14 mouse cellular contexts compared by ENCODE assay signal in the genomic region with DNA sequence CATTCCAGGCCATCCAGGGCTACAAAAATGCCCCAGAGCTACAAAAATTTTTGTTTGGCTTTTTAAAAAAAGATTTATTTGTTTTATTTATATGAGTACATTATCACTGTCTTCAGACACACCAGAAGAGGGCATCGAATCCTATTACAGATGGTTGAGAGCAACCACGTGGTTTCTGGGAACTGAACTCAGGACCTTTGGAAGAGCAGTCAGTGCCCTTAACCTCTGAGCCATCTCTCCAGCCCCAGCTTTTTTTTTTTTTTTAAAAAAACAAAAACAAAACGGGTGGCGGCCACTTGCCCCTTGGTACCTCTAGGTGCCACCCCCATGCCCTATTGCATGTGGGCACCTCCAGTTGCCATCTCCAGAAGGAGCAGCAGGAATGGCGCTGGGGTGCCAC.
"Had no signal": no experiment of that assay in that cellular context is flagged by ENCODE, and none has a peak within 500 bp of the region (broad histone marks: within the 10 kb centered on the region; RNA-seq: fewer than 3 reads in every experiment).

No protein-coding gene starts in this region.

- H3K27me3 ChIP-seq: limb, embryonic 12.5 days; limb, embryonic 15.5 days; lung, embryonic 15.5 days had no signal

- H3K9me3 ChIP-seq: limb, embryonic 12.5 days; limb, embryonic 15.5 days; lung, embryonic 15.5 days had no signal

- H3K9ac ChIP-seq: limb, embryonic 12.5 days; limb, embryonic 15.5 days had no signal

- H3K4me3 ChIP-seq: limb, embryonic 12.5 days; limb, embryonic 15.5 days; lung, embryonic 15.5 days had no signal

- DNase-seq: kidney, adult 9 months; kidney, postnatal 36 days; left cerebral cortex, postnatal 4 days; lung, adult 18-20 months; lung, postnatal 10 days; lung, postnatal 36 days; midbrain, embryonic 14.5 days; thymus, adult 18-20 months; thymus, postnatal 14 days had no signal

- H3K4me2 ChIP-seq: limb, embryonic 12.5 days; limb, embryonic 15.5 days; midbrain, embryonic 11.5 days had no signal

- H3K4me1 ChIP-seq: limb, embryonic 12.5 days had no signal

- ATAC-seq: intestine, postnatal 0 days had no signal
